Mouse (Mus musculus) C2C12 (cell line): ENCODE results near the gene Stambp. TPM values are rescaled to one million over a fixed set of nuclear protein-coding genes. Genes with fewer than 3 reads are reported as not detected.

Experiments used
- H3K27me3 ChIP-seq: one replicate; pipeline ENCODE4 v1.6.1; 2011; ENCODE audit not compliant: control insufficient read depth, insufficient read depth, insufficient read length
- H3K36me3 ChIP-seq: one replicate; pipeline ENCODE4 v1.6.1; 2011; ENCODE audit not compliant: control insufficient read depth, insufficient read depth
- H3K4me3 ChIP-seq: one replicate; pipeline ENCODE4 v1.5.1; 2011; ENCODE audit warnings: mild to moderate bottlenecking, control low read depth; ENCODE audit not compliant: poor library complexity, insufficient read depth, severe bottlenecking
- H3K79me2 ChIP-seq: one replicate; pipeline ENCODE4 v1.6.1; 2011; ENCODE audit not compliant: control insufficient read depth, insufficient read depth
- H3K79me3 ChIP-seq: one replicate; pipeline ENCODE4 v1.6.1; 2011; ENCODE audit warnings: low read depth, control low read depth
- H3ac ChIP-seq: one replicate; pipeline ENCODE3; 2011; ENCODE audit warnings: low read depth; ENCODE audit not compliant: control insufficient read depth, insufficient read length
- CEBPB ChIP-seq: IDR thresholded peaks from one replicate; pipeline ENCODE4 v1.6.1; 2011; ENCODE audit warnings: low read depth, mild to moderate bottlenecking, control low read depth, moderate library complexity
- CTCF ChIP-seq: IDR thresholded peaks from one replicate; pipeline ENCODE4 v1.5.1; 2011; ENCODE audit not compliant: control insufficient read depth, insufficient read depth, insufficient read length
- FOSL1 ChIP-seq: IDR thresholded peaks from one replicate; pipeline ENCODE4 v1.8.0; 2011; ENCODE audit warnings: mild to moderate bottlenecking, low read length; ENCODE audit not compliant: poor library complexity, insufficient read depth, severe bottlenecking
- MAX ChIP-seq: IDR thresholded peaks from one replicate; pipeline ENCODE4 v1.6.1; 2011; ENCODE audit warnings: mild to moderate bottlenecking, control low read depth
- MYOD1 ChIP-seq: IDR thresholded peaks from one replicate; pipeline ENCODE4 v1.6.1; 2011; ENCODE audit warnings: low read depth; ENCODE audit not compliant: control insufficient read depth, insufficient read length
- MYOG ChIP-seq: IDR thresholded peaks from one replicate; pipeline ENCODE4 v1.6.1; 2011; ENCODE audit not compliant: control insufficient read depth, insufficient read length; ENCODE audit errors: extremely low read depth
- USF1 ChIP-seq: IDR thresholded peaks from one replicate; pipeline ENCODE4 v1.6.1; 2011; ENCODE audit warnings: low read depth, mild to moderate bottlenecking, control low read depth, moderate library complexity
- polyA plus RNA-seq: library from polyadenylated mRNA; unstranded; fragments of >200 nt; fragmentation: generic; extraction: Trizol; gene quantifications from one replicate; pipeline ENCODE4 v1.2.1, GENCODE M21; 2012; ENCODE audit warnings: missing spikeins

Stambp gene
- polyA plus RNA-seq, 1 experiment = 6.1 TPM

DNA sequence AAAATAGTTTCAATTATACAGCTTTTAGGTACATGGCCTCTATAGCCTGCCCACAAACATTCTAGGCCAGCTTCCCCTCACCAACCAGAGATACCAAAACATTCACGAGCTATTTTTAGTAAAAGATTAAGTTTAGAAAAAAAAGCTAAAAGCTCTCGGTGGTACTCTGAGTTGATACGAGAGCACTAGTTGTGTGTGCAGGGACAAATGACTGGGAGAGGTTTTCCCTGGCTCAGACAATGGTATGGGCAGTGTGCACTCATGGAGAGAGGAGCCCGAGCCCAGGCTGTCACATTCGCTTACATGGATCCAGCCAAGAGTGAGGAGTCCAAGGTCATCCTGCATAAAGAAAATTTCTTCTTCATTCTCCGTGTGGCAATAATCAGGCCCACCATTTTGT, 16.6 kb downstream of the Stambp start:
- Histone ChIP-seq H3K79me2 (no peaks in the 10 kb centered on the region), H3ac (no peak overlapping the region), H3K27me3 (no peaks in the 10 kb centered on the region), H3K79me3 (no peaks in the 10 kb centered on the region), H3K36me3 (peaks cover 21% of the 10 kb centered on the region), H3K4me3 (no peak overlapping the region)
- TF ChIP-seq CTCF (no peak), MYOG (no peak), FOSL1 (no peak), MYOD1 (no peak), USF1 (no peak), MAX (no peak), CEBPB (no peak)

DNA sequence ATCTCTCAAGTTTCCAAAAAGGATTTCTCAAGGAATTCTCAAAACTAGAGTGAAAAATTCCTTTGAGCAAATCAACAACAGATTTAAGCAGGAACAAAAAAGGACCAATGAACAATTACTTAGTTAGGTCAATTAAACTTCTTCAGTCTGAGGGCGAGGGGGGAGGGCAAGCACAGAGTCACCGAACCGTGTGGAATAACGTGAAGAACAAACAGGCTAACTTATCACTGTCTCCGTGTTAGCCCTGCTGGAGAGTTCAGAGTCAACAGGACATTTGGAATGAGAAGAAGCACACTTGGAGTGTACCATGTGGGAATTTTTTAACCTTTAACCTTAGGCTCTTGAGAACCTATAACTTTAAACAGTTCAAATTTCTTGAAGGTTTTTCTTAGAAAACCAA, 24.2 kb downstream of the Stambp start:
- Histone ChIP-seq H3K79me2 (no peaks in the 10 kb centered on the region), H3K79me3 (no peaks in the 10 kb centered on the region), H3K27me3 (no peaks in the 10 kb centered on the region), H3K36me3 (peaks cover 4% of the 10 kb centered on the region), H3K4me3 (no peak overlapping the region), H3ac (no peak overlapping the region)
- TF ChIP-seq CTCF (no peak), CEBPB (no peak), MYOG (no peak), MAX (no peak), USF1 (no peak), FOSL1 (no peak), MYOD1 (no peak)

DNA sequence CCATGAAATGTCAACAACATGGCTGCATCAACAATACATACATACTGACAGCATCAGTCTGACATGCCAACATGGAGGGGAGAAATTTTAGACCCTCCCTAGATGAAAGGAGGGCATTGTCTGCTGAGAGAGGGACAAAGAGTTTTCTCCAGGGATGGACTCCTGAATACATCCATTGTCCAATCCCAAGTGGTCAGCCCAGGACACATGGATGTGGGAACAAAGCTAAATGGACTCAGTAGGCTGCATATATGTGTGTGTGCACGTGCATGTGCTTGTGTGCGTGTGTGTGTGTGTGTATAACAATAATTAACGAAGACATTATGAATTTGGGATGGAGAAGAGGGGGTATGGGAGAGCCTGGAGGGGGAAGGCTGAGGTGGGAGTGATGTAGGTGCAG, 26.8 kb downstream of the Stambp start:
- Histone ChIP-seq H3K4me3 (no peak overlapping the region), H3K36me3 (peaks cover 4% of the 10 kb centered on the region), H3K79me3 (no peaks in the 10 kb centered on the region), H3K27me3 (no peaks in the 10 kb centered on the region), H3K79me2 (no peaks in the 10 kb centered on the region), H3ac (no peak overlapping the region)
- TF ChIP-seq MAX (no peak), USF1 (no peak), CEBPB (no peak), MYOG (no peak)

DNA sequence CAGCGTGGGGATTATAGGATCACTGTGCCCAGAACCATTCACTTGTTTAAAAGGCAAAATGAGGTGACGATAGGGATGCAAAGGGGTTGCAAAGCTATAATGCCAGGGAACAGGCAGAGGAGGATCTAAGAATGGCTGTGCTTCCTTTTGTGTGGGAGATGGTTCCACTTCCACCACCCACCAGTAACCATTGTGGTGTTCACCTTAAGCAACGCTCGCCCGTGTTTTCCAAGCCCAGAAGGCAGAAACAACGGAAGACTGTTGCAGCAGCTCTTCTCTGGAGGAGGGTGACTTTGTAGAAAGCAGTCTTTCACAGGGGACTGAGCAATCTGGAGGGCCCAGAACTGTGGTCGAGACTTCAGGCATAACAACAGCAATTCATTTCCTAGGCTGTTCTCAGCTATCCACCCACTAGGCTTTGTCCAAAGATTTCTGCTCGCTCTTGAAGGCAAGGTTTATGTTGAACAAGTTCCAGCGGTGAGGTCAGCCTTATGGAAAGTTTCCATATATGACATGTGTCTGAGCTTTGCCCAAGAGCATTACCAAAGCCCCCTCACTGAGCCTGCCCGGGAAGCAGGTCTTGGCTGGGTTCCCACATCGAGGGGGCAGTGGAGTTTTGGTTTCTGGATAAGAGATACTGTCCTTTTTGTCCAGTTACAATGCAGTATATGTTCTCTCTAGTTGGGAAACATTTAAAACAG, 30.6 kb downstream of the Stambp start:
- no peak overlapping the region for H3ac ChIP-seq
- no peak overlapping the region for H3K4me3 ChIP-seq
- TF ChIP-seq USF1 (no peak), CEBPB (no peak), MYOD1 (no peak), MAX (no peak), FOSL1 (no peak), CTCF (no peak), MYOG (no peak)
- H3K79me3 ChIP-seq = no peaks in the 10 kb centered on the region
- H3K36me3 ChIP-seq = peaks cover 4% of the 10 kb centered on the region
- H3K27me3 ChIP-seq = no peaks in the 10 kb centered on the region
- H3K79me2 ChIP-seq = no peaks in the 10 kb centered on the region

DNA sequence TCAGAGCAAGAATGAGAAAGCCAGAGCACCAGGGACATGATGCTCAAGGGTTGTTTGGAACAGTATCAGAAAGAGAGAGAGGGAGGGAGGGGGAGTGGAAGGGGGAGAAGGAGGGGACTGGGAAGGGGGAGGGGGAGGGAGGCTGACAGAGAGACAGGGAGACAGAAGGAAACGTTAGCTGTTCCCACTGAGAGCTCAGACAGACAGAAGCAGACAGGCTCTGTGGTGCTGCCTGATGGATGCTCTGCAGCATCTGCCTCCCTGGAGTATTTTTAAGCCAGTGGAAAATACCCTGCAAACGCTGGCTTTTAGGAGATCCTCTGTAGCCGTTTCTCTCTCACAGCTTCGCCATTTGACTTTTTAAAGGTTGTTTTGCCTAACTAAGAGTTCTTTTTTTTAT, 32.5 kb downstream of the Stambp start:
- H3K4me3 ChIP-seq = no peak overlapping the region
- no peaks in the 10 kb centered on the region for H3K27me3 ChIP-seq
- peaks cover 4% of the 10 kb centered on the region for H3K36me3 ChIP-seq
- H3K79me3 ChIP-seq = no peaks in the 10 kb centered on the region
- no peaks in the 10 kb centered on the region for H3K79me2 ChIP-seq
- no peak overlapping the region for H3ac ChIP-seq
- no peak for TF ChIP-seq FOSL1
- TF ChIP-seq CTCF = no peak
- TF ChIP-seq MYOD1 = no peak
- no peak for TF ChIP-seq USF1
- no peak for TF ChIP-seq MYOG
- TF ChIP-seq CEBPB = no peak
- TF ChIP-seq MAX = no peak

DNA sequence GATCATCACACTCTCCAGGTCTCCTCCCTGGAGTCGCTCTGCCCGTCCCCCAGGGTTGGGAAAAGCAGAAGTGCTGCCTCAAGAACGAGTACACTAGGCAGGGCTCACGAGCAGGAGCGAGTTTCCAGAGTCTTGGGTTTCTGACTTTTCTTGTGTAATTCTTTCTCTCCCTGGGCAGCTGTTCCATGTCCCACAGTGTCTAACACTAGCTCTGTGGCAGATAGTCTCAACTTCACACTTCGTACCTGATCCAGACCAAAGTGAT, 35.8 kb downstream of the Stambp start:
- TF ChIP-seq CTCF (no peak), MAX (no peak), USF1 (no peak), CEBPB (no peak), FOSL1 (no peak), MYOG (no peak), MYOD1 (no peak)
- Histone ChIP-seq H3K79me3 (no peaks in the 10 kb centered on the region), H3K36me3 (no peaks in the 10 kb centered on the region), H3K4me3 (no peak overlapping the region), H3ac (no peak overlapping the region), H3K27me3 (no peaks in the 10 kb centered on the region), H3K79me2 (no peaks in the 10 kb centered on the region)
